Mouse (Mus musculus) CD4-positive naive resting alpha-beta T cell, adult 57 days (primary cell): Measurements from ENCODE around the gene Vmn1r28. TPM values are rescaled to one million over a fixed set of nuclear protein-coding genes. Genes with fewer than 3 reads are reported as not detected.

Experiments
- total RNA-seq: library from RNA; stranded (reverse); gene quantifications from one replicate; pipeline ENCODE4 v1.2.4, GENCODE M21; 2023

Gene Vmn1r28
- not detected for total RNA-seq

DNA sequence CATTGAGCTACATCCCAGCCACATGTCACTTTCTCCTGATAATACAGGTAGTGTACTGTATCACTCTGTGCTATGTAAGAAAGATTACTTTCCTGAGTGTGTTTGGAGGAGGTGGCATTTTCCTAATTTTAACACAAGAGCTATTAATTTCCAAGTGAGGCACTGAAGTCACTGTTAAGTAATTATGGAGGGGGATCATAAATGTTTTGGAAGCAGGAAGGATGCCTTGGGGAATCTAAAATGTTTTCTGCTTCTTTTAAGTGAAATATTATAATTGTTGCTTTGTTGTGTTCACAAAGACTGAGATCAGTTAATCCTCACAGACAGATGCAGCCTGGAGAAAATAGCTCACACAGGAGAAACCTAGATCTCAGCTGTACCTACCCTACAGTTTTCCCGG, at the start of gene Vmn1r28:
Vmn1r28 (plus strand) TSS at position 301 of the 400 bp plus-strand sequence.

DNA sequence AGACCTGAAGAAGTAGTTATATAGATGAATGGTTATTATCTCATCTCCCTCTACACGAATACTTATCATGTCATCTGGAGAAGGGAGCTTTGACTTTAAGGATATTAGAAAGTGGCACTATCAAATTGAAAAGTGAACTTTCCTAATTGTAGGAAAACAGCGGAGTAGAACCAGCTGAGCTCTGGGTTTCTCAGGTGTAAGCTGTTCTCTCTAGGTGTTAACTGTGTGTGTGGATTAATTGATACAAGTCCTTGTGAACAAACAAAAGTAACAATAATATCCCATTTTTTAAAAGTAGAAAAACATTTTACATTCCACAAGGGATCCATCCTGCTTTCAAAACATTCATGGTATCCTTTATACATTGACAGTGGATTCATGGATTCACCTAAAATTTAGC, 43.1 kb upstream of the Vmn1r28 start, which contains the start of gene Vmn1r27:
Vmn1r27 (minus strand) TSS at position 101 of the 400 bp plus-strand sequence.

DNA sequence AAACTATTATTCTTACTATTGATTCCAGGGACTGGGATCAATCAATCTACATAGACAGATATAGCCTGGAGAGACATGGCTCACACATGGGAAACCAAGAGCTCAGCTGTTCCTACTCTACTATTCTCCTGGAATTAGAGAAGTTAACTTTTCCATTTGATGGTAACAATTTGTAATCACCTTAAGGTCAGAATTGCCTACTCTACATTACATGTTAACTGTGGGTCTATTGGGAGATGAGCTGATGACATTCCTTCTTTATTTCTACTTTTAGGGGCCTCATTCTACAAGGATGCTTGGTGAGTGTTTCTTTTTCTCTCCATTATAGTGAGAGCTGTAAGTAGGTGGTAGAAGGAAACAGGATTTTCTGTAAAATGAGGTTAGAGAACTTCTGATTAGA, 39.4 kb downstream of the Vmn1r28 start, which contains the start of gene Vmn1r29:
Vmn1r29 (plus strand) TSS at position 301 of the 400 bp plus-strand sequence.

Other genes with a start within 250 kb of the Vmn1r28 start
- gene Vmn1r26, start 246.9 kb upstream of the Vmn1r28 start, total RNA-seq = not detected
- gene Vmn1r27, start 43.2 kb upstream of the Vmn1r28 start, total RNA-seq = not detected
- not detected for gene Vmn1r29, start 39.5 kb downstream of the Vmn1r28 start, total RNA-seq
- gene Vmn1r30, start 181.3 kb downstream of the Vmn1r28 start, total RNA-seq = not detected
- not detected for gene Vmn1r31, start 213.3 kb downstream of the Vmn1r28 start, total RNA-seq